Mouse (Mus musculus): ENCODE results near the gene Gm9821.

Gene Gm9821

DNA sequence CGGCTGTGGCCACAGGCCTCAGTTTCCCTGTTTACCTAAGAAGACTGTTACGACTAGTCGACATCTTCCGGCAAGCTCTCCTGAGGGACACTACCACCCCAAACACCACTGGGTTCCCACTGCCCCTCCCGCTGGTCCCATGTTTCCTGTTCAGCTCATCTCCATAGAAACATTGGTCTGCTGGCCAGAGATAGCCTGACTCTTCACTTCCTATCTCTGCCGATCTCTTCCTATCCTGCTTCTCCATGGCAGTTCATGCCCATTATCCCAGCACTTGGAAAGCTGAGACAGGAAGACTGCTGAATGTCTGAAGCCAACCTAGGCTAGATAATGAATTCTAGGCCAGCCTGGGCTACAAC lies 2.6 kb downstream of the Gm9821 start:
- no peak for DNase-seq (ENCODE audit: extremely low read depth, low read depth)

- no peak for DNase-seq (ENCODE audit: extremely low read depth, low read depth)
Measured at GRCm38 (mm10) chr2:91948792-91949241, 3.3 kb downstream of the Gm9821 start.

DNA sequence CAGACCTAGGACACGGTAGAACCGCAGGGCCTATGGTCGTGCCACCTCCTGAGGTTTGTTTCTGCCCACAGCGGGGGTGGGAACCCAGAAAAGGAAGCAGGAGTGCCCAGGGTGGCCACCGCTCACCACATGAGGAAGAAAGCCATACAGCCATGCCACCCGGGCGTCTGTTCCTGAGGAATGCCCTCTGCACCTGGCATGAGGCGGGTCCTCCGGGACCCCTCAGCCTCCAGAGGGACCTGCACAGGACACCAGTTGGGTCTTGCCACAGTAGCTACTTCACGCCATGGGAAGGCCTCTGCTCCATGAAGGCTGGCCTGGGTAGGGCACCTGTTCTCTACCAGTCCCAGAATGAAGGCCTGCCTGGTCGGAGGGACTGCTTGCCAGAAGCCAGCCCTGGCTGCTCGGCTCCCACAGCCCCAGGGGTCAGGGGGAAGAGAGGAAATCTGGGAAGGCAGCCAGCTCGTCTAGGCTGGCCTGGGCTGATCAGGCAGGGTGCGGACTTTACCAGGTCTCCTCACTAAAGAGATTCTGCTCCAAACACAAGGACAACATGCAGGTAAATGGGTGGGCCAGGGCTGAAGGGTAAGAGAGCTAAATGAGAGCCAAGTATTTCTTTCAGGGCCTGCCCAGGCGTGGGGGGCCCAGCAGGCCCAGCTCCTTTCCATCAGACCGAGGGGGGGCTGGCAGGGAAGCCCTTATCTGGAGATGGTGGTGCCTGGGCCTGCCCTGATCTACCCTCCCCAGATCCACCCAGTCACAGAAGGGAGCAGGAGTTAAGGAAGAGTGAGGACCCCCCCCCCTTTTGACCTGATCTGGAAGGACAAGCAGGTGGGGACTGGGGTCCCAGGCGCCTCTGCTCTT lies 4.1 kb downstream of the Gm9821 start:
- DNase-seq (ENCODE audit: extremely low read depth, low read depth): no peak

GRCm38 (mm10) chr2:91950275-91951085 lies 5.0 kb downstream of the Gm9821 start:
- DNase-seq (ENCODE audit: extremely low read depth, low read depth): peak; percentile 84

DNA sequence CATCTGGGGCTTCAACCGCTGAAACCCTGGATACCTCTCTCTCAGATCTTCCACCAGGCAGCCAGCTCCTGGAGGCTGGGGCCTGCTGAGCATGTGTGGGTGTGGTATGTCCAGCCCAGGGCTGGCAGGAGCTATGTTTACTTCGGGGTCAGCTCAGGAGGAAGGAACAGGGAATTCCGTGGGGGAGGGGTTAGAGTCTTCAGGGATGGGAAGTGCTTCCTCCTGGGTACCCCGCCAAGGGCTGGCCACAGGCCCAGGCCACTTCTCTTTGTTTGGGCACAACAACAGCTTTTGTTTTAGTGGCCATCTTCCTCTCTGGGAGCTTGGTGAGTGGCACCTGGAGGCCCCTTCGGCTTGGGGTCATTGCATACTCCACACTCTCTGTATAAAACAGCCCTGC lies 8.3 kb downstream of the Gm9821 start:
- no peak for DNase-seq (ENCODE audit: extremely low read depth, low read depth)

- DNase-seq (ENCODE audit: extremely low read depth, low read depth): no peak
Measured at GRCm38 (mm10) chr2:91955121-91955591, 9.7 kb downstream of the Gm9821 start.

DNA sequence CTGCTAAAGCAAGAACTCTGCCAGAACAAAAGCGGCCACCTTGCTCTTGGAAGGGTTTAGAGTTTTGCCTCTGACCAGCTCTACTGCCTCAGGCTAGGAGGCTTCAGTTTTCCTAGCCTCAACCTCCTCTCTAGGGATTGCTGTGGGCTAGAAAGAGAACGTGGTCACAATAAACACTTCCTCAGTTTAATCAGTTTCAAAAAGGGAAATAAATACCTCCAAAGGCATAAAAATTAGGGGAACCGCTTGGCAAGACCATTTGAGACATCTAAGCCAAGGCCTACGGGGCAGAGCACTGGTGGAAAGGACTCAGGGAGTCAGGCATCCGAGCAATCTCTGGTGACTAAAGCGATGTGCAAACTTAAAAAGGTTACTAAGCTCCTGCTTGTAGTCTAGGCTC lies 10.4 kb downstream of the Gm9821 start:
- no peak for DNase-seq (ENCODE audit: extremely low read depth, low read depth)

GRCm38 (mm10) chr2:91957096-91957495 lies 11.6 kb downstream of the Gm9821 start:
- DNase-seq (ENCODE audit: extremely low read depth, low read depth): no peak

GRCm38 (mm10) chr2:91958049-91958448 lies 12.5 kb downstream of the Gm9821 start:
- no peak for DNase-seq (ENCODE audit: extremely low read depth, low read depth)

DNA sequence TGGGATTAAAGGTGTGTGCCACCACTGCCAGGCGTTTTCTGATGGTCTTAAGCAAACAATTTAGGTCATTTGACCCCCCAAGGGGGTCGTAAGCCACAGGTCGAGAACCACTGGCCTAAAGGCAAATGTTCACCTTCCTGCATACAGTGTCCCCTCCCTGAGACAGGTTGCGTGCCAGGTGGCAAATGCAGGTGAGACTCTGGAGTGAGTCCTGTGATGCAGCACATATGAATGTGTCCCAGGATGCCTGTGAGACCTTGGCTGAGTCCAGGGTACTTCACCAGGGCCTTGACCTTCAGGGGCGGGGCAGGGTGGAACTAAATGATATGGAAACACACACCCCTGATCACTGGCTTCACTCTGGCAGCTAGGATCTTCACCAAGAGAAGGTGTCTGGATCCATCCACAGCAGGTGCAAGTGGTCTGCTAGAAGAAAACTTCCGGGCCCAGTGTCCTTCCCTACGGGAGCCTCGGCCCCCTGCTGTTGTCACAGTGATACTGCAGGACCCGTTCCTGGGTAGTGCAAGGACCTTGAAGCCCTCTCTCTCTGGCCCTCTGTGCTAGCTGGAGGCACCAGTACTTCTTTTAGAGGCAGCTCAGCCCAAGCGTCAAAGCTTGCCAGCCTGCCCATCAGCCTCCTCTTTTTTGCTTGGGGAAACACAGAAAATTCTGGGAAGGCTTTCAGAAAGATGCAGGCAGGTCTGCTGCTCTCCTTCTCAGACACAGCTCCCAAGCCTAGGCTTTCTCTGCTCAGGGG lies 13.4 kb downstream of the Gm9821 start:
- no peak for DNase-seq (ENCODE audit: extremely low read depth, low read depth)

DNA sequence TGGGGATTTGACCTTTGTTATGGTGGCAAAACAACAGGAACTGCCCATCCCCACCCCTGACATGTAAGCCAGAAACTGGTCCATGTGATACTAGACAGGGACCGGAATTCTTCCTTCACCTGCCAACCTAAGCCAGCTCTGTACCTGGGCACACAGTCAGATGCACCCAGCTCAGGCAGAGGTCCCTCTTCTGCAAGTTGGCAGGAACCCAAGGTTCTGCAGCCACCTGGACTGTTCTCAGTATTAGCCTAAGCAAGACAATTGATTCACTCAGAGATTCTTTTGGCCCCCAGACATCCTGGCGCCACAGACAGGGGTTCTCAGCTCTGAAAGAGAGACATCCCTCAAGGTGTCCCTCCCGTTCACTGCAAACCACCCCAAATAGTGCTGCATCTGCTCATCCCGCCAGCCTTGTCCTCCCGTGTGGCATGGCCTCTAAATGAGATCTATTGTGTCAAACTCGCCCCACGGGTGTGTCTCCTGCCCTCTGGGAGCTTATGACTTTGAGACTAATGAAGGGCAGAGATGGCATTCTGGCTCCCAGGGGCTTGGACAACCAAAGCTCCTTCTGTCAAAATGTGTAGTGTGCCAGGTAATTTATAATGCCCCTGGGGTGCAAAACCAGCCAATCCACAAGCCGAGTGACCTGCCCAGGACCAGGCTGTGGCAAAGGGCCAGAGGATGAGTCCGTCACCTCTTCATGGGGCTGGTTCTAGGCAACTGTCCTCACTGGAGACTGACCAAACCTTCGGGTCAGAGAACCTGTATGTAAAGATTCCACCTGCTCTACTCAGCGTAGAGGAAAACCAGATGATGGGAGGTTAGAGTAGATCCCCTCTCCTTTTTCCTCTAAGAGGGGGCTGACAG lies 14.3 kb downstream of the Gm9821 start:
- DNase-seq (ENCODE audit: extremely low read depth, low read depth): no peak

DNA sequence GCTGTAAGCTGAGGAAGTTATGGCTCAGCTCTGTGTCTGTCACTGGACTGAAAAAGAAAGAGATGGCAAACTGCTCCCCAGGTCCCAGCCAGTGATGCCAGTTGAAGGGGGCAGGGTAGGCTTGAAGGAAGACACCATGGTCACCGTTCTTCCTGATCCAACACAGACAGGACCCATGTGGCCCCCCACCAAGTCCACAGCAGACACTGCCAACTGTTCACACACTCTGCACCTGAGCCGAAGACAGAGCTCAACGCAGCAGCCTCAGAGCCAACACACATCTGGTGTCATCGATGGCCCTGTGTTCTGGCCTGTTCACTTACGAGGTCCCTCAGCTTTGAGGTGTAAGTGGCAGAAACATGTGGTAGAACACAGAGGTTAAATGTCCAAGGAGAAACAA lies 15.0 kb downstream of the Gm9821 start:
- DNase-seq (ENCODE audit: extremely low read depth, low read depth): no peak

DNA sequence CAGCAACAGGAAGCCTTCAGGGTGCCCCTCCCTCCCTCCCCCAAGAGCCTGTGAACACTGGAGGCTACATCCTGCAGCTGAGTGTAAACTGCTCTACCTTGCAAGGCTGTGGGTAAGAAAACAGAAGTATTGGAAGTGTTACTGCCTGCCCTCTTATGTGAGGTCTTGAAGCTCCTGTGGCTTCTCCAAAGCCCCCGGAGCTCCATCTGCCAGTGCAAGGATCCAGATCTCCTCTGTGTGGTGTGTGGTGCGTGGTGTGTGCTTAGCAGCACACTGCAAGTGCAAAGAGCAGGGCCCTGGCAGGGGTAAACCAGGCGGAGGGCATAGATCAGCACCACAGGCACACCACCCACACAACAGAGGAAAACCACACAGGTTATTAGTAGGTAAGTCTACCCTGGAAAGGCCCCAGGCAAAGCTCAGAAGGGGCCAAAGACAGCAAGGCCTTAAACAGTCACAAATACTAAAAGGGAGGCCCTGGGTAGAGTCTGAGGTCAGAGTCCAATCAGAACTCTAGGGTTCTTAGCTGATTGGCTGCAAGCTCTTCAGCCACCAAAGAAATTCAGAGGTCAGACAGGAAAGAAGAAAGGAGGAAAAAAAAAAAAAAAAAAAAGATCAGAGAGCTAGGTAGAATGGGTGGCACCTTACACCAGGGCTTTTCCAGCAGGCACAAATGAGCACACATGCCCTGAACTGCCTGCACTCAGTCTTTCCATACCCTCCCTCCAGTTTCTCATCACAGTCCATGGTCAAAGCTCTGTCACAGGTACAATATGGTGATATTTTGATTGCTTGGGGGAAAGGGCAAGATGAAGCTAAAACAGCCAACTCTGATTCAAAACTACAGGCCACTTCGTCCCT lies 16.6 kb downstream of the Gm9821 start:
- no peak for DNase-seq (ENCODE audit: extremely low read depth, low read depth)

DNA sequence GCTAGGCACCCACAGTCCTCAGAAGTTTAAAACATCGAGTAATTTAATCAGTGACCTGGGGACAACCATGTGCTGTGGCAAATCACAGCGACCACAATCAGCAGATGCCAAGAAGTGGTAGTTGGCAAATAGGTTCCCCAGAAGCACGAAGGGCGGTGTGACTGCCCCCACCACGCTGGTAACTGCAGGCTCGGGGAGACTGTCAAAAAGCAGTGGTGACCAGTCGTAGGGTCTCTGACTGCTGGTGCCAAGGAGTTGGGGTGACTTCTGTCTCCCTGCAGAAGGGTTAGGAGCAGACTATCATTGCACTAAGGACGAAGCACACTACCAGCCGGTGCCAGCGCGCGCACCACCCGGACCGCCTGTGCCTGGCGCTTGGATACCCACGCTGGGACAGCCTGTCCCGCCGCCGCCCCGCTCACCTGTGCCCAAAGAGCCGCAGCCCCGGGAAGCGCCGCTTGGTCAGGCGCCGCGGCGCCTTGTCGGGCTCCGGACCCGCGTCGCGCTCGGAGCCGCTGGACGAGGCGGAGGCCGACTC lies 17.4 kb downstream of the Gm9821 start:
- no peak for DNase-seq (ENCODE audit: extremely low read depth, low read depth)

DNA sequence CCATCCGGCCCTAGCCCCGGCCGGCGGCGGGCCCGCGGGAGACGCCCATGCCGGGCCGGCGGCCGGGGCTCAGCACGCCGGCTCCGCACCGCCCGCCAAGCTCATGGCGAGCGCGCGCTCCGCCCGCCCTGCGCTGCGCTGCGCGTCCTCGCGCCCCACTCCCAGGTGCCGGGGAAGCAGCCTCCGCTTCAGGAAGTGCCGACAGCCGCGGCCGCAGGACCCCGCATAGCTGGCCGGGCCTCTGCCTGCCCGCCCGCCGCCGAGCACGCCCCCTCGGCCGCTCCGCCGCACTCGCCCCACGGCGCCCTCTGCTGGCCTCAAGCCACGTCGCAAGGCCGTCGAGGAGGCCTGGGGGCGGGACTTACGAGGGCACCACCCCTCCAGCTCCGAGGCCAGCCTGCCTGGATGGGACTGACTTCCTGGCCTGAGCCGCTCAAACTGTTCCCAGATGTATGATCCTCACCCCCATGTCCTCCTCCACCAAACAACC lies 18.0 kb downstream of the Gm9821 start:
- DNase-seq (ENCODE audit: extremely low read depth, low read depth): peak; percentile 62

- DNase-seq (ENCODE audit: extremely low read depth, low read depth): no peak
Measured at GRCm38 (mm10) chr2:91964610-91965204, 19.2 kb downstream of the Gm9821 start.

GRCm38 (mm10) chr2:91965417-91965816 lies 19.9 kb downstream of the Gm9821 start:
- DNase-seq (ENCODE audit: extremely low read depth, low read depth): no peak

- DNase-seq (ENCODE audit: extremely low read depth, low read depth): no peak
Measured at GRCm38 (mm10) chr2:91966367-91966766, 20.9 kb downstream of the Gm9821 start.

- DNase-seq (ENCODE audit: extremely low read depth, low read depth): no peak
Measured at GRCm38 (mm10) chr2:91967962-91968361, 22.5 kb downstream of the Gm9821 start.

All from MEL-GATA-1-ER (cell line).